Mouse (Mus musculus): ENCODE data around the gene Krtap12-1. TPM values are rescaled to one million over a fixed set of nuclear protein-coding genes. Genes with fewer than 3 reads are reported as not detected.
A peak's percentile ranks its signal among the peaks of the same experiment; 100 is the strongest.
"Not testable (repeated sequence)": the region's sequence is repeated elsewhere in the genome, so short reads cannot be mapped to it uniquely, and the experiment has no call there.

Gene Krtap12-1
- total RNA-seq (2012; rRNA removed): not detected in 2 replicates
- polyA plus RNA-seq (2012; ENCODE audit: insufficient read depth in 1 of 2, insufficient read length in 2 of 2, low read depth in 1 of 2, low replicate concordance in 2 of 2, missing spikeins in 1 of 2): not detected

DNA sequence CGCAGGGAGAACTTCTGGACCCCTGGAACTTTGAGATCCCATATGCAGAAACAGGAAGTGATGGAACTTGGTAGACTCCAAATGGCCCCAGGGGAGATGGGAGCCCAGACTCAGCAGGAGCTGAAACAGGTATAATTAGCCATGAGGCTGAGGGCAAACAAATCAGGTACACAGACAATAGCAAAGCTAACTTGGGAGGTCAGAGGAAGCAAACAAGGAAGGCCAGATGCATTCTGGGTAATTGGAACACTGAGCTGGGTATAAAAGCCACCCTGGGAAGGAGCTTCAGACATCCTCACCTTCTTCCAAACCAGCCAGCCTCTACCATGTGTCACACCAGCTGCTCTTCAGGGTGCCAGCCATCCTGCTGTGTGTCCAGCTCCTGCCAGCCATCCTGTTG, at the start of gene Krtap12-1:
Krtap12-1 (plus strand) TSS at position 301 of the 400 bp plus-strand sequence.
- not testable (repeated sequence) for H3K9me3 ChIP-seq (replicated peaks; ENCODE audit: insufficient read depth, low read length); H3K79me2 ChIP-seq (ENCODE audit: control insufficient read depth, insufficient read depth, low read length, poor library complexity); H3K36me3 ChIP-seq (ENCODE audit: control insufficient read depth in 1 of 2, insufficient read depth in 2 of 2, low read length in 2 of 2); DNase-seq (ENCODE audit: low read depth, low spot score); H3K4me3 ChIP-seq (ENCODE audit: control insufficient read depth in 1 of 2, insufficient read depth in 1 of 2, low read depth in 2 of 2, low read length in 2 of 2); H3K4me1 ChIP-seq (ENCODE audit: control insufficient read depth in 1 of 2, insufficient read depth in 2 of 2, low read length in 2 of 2); H3K9ac ChIP-seq (ENCODE audit: control insufficient read depth, low read depth, low read length, poor library complexity, severe bottlenecking); H3K27ac ChIP-seq (ENCODE audit: control insufficient read depth, low read depth, low read length); H3K27me3 ChIP-seq (ENCODE audit: control insufficient read depth in 1 of 2, insufficient read depth in 2 of 2, low read length in 2 of 2)

DNA sequence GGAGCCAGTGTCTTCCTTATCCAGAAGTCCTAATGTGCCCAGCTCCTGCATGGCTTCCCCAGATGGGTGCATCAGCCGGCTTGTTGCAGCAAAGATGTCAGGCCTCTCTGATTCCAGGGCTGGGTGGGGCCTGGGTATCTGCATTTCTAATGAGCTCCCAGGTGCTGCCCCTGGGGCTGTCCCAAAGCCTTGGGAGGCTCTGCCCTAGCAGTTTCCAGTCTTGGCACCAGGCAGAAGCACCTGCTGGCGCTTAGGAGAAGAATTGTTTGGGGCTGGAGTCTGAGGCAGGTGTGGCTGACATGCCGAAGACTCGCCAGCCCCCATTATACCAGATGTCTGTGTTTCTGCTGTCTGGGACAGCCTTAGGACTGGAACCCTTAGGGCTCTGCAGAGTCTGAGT, 49.7 kb upstream of the Krtap12-1 start:
- Histone ChIP-seq H3K9ac (ENCODE audit: control insufficient read depth, low read depth, low read length, poor library complexity, severe bottlenecking) (no peak overlapping the region), H3K4me1 (ENCODE audit: control insufficient read depth in 1 of 2, insufficient read depth in 2 of 2, low read length in 2 of 2) (peaks cover 0 to 11% of the 10 kb centered on the region in 2 experiments; a peak in 2 of 4 replicates), H3K4me3 (ENCODE audit: control insufficient read depth in 1 of 2, insufficient read depth in 1 of 2, low read depth in 2 of 2, low read length in 2 of 2) (no peak overlapping the region), H3K27me3 (ENCODE audit: control insufficient read depth in 1 of 2, insufficient read depth in 2 of 2, low read length in 2 of 2) (no peaks in the 10 kb centered on the region), H3K27ac (ENCODE audit: control insufficient read depth, low read depth, low read length) (no peak overlapping the region), H3K9me3 (replicated peaks; ENCODE audit: insufficient read depth, low read length) (no peaks in the 10 kb centered on the region), H3K79me2 (ENCODE audit: control insufficient read depth, insufficient read depth, low read length, poor library complexity) (no peaks in the 10 kb centered on the region), H3K36me3 (ENCODE audit: control insufficient read depth in 1 of 2, insufficient read depth in 2 of 2, low read length in 2 of 2) (peaks cover 0 to 11% of the 10 kb centered on the region in 2 experiments; a peak in 2 of 4 replicates)
- no peak for DNase-seq (ENCODE audit: low read depth, low spot score)
- TF ChIP-seq KAT2A (conservative IDR thresholded peaks at IDR 0.05; ENCODE audit: low read depth, low read length) (no peak), TAL1 (IDR thresholded peaks at IDR 0.05; ENCODE audit: low read length) (no peak), ELF1 (IDR thresholded peaks at IDR 0.05; ENCODE audit: low read depth, low read length) (no peak), POLR2AphosphoS5 (IDR thresholded peaks at IDR 0.05; ENCODE audit: borderline replicate concordance, low read depth, low read length) (no peak), MYC (IDR thresholded peaks at IDR 0.05; ENCODE audit: low read depth, low read length) (no peak), E2F4 (IDR thresholded peaks at IDR 0.05; ENCODE audit: borderline replicate concordance, low read depth, low read length) (no peak), RAD21 (IDR thresholded peaks at IDR 0.05; ENCODE audit: low read depth, low read length) (no peak), GATA1 (IDR thresholded peaks at IDR 0.05; ENCODE audit: low read depth, low read length) (no peak), ZKSCAN1 (IDR thresholded peaks at IDR 0.05; ENCODE audit: low read depth, low read length) (no peak), ETS1 (IDR thresholded peaks at IDR 0.05; ENCODE audit: low read depth, low read length) (no peak), RCOR1 (IDR thresholded peaks at IDR 0.05; ENCODE audit: low read depth, low read length) (no peak), MEF2A (IDR thresholded peaks at IDR 0.05; ENCODE audit: extremely low read depth, insufficient replicate concordance, low read depth, low read length, poor library complexity, severe bottlenecking) (no peak), JUND (IDR thresholded peaks at IDR 0.05; ENCODE audit: low read depth, low read length) (no peak)

- no peak overlapping the region for H3K9ac ChIP-seq (ENCODE audit: control insufficient read depth, low read depth, low read length, poor library complexity, severe bottlenecking)
- no peaks in the 10 kb centered on the region for H3K9me3 ChIP-seq (replicated peaks; ENCODE audit: insufficient read depth, low read length)
- no peaks in the 10 kb centered on the region for H3K27me3 ChIP-seq (ENCODE audit: control insufficient read depth in 1 of 2, insufficient read depth in 2 of 2, low read length in 2 of 2)
- DNase-seq (ENCODE audit: low read depth, low spot score): peak; percentile 85
- peaks cover 0 to 11% of the 10 kb centered on the region in 2 experiments; a peak in 2 of 4 replicates for H3K4me1 ChIP-seq (ENCODE audit: control insufficient read depth in 1 of 2, insufficient read depth in 2 of 2, low read length in 2 of 2)
- H3K27ac ChIP-seq (ENCODE audit: control insufficient read depth, low read depth, low read length): peak overlapping the region; percentile 60
- H3K79me2 ChIP-seq (ENCODE audit: control insufficient read depth, insufficient read depth, low read length, poor library complexity): no peaks in the 10 kb centered on the region
- H3K4me3 ChIP-seq (ENCODE audit: control insufficient read depth in 1 of 2, insufficient read depth in 1 of 2, low read depth in 2 of 2, low read length in 2 of 2): no peak overlapping the region
- H3K36me3 ChIP-seq (ENCODE audit: control insufficient read depth in 1 of 2, insufficient read depth in 2 of 2, low read length in 2 of 2): peaks cover 0 to 11% of the 10 kb centered on the region in 2 experiments; a peak in 2 of 4 replicates
- no peak for TF ChIP-seq ZKSCAN1 (IDR thresholded peaks at IDR 0.05; ENCODE audit: low read depth, low read length)
- TF ChIP-seq KAT2A (conservative IDR thresholded peaks at IDR 0.05; ENCODE audit: low read depth, low read length): no peak
- TF ChIP-seq ETS1 (IDR thresholded peaks at IDR 0.05; ENCODE audit: low read depth, low read length): peak; percentile 89
- TF ChIP-seq USF2 (IDR thresholded peaks at IDR 0.05; ENCODE audit: borderline replicate concordance in 1 of 2, insufficient read depth in 1 of 2, low read depth in 1 of 2, low read length in 2 of 2): no peak
- peak; percentile 72 for TF ChIP-seq TCF12 (IDR thresholded peaks at IDR 0.05; ENCODE audit: low read depth, low read length)
- TF ChIP-seq ELF1 (IDR thresholded peaks at IDR 0.05; ENCODE audit: low read depth, low read length): peak; percentile 73
- TF ChIP-seq MYC (IDR thresholded peaks at IDR 0.05; ENCODE audit: low read depth, low read length): peak; percentile 34; the same call in 1 of the 2 replicates
- TF ChIP-seq POLR2A (IDR thresholded peaks at IDR 0.05; ENCODE audit: control insufficient read depth in 1 of 2, insufficient read depth in 1 of 2, low read depth in 1 of 2, low read length in 2 of 2, poor library complexity in 1 of 2): no peak
- TF ChIP-seq SMC3 (IDR thresholded peaks at IDR 0.05; ENCODE audit: low read depth, low read length): no peak
- no peak for TF ChIP-seq MAZ (IDR thresholded peaks at IDR 0.05; ENCODE audit: low read depth, low read length)
- TF ChIP-seq HCFC1 (IDR thresholded peaks at IDR 0.05; ENCODE audit: low read depth, low read length): peak; percentile 33; the same call in 1 of the 2 replicates
- no peak for TF ChIP-seq JUND (IDR thresholded peaks at IDR 0.05; ENCODE audit: low read depth, low read length)
- TF ChIP-seq POLR2AphosphoS2 (IDR thresholded peaks at IDR 0.05; ENCODE audit: low read length): no peak
- TF ChIP-seq POLR2AphosphoS5 (IDR thresholded peaks at IDR 0.05; ENCODE audit: borderline replicate concordance, low read depth, low read length): no peak
- TF ChIP-seq GATA1 (IDR thresholded peaks at IDR 0.05; ENCODE audit: low read depth, low read length): peak; percentile 97
- TF ChIP-seq UBTF (IDR thresholded peaks at IDR 0.05; ENCODE audit: borderline replicate concordance, insufficient read depth, low read depth, low read length): no peak
- no peak for TF ChIP-seq E2F4 (IDR thresholded peaks at IDR 0.05; ENCODE audit: borderline replicate concordance, low read depth, low read length)
- no peak for TF ChIP-seq GABPA (IDR thresholded peaks at IDR 0.05; ENCODE audit: low read depth, low read length)
- TF ChIP-seq CHD2 (IDR thresholded peaks at IDR 0.05; ENCODE audit: low read length): no peak
These were observed 48.9 kb upstream of the Krtap12-1 start for GRCm38 (mm10) chr10:77671519-77671918.
